Mouse (Mus musculus) midbrain, postnatal 0 days (tissue): ENCODE measurements at regions not wholly inside any gene's neighbourhood (a gene's known extent, or its start where the extent isn't known, plus 50 kb on each side); places are given as distances from the start of the nearest gene placed in this dataset.

Source experiments
- ATAC-seq: fragments of 200-750 bp; cut with Nextera tagmentation; 2 replicates; pipeline ENCODE4 v1.8.0; 2017; ENCODE audit warnings: moderate number of reproducible peaks, mild to moderate bottlenecking, moderate TSS enrichment, moderate library complexity; ENCODE audit not compliant: low FRiP score
- DNase-seq: peaks from one replicate; pipeline ENCODE4 v3.0.0-alpha.2; 2015; ENCODE audit warnings: low spot score
- H3K27ac ChIP-seq: fragments of 300-500 bp; sonication (generic); 2 replicates; pipeline ENCODE4 v1.5.1; 2014; ENCODE audit warnings: low read depth, mild to moderate bottlenecking, low read length, mixed read lengths
- H3K27me3 ChIP-seq: fragments of 300-500 bp; sonication (generic); 2 replicates; pipeline ENCODE4 v1.6.1; 2014; ENCODE audit warnings: low read length, control low read depth, mixed read lengths; ENCODE audit not compliant: insufficient read depth
- H3K36me3 ChIP-seq: fragments of 300-500 bp; sonication (generic); 2 replicates; pipeline ENCODE4 v1.6.1; 2014; ENCODE audit warnings: low read length, control low read depth, mixed read lengths; ENCODE audit not compliant: insufficient read depth
- H3K4me1 ChIP-seq: fragments of 300-500 bp; sonication (generic); 2 replicates; pipeline ENCODE4 v1.6.1; 2014; ENCODE audit warnings: mild to moderate bottlenecking, control low read depth, antibody characterized with exemption, low read length, mixed read lengths; ENCODE audit not compliant: insufficient read depth
- H3K4me2 ChIP-seq: fragments of 300-500 bp; sonication (generic); 2 replicates; pipeline ENCODE4 v1.6.1; 2014; ENCODE audit warnings: low read depth, mild to moderate bottlenecking, low read length, mixed read lengths; ENCODE audit not compliant: poor library complexity, severe bottlenecking
- H3K4me3 ChIP-seq: fragments of 300-500 bp; sonication (generic); 2 replicates; pipeline ENCODE4 v1.5.1; 2014; ENCODE audit warnings: low read depth, mild to moderate bottlenecking, low read length, moderate library complexity
- H3K9ac ChIP-seq: fragments of 300-500 bp; sonication (generic); replicated peaks from 2 replicates; pipeline ENCODE4 v1.6.1; 2014; ENCODE audit warnings: mild to moderate bottlenecking, low read length, moderate library complexity, mixed read lengths; ENCODE audit not compliant: poor library complexity, severe bottlenecking
- H3K9me3 ChIP-seq: fragments of 300-500 bp; sonication (generic); 2 replicates; pipeline ENCODE4 v1.6.1; 2016; ENCODE audit warnings: low read length, control low read depth
- CTCF ChIP-seq: IDR thresholded peaks from 2 replicates; pipeline ENCODE4 v1.5.1; 2016; ENCODE audit warnings: antibody characterized with exemption, mild to moderate bottlenecking
- WGBS: fragments of 180-500 bp; shearing (Covaris S2); extraction: QIAGEN DNeasy Blood & Tissue Kit; methylation state at CpG from one replicate; pipeline ENCODE4 v1.1.7; 2014; 5-methylcytosine and 5-hydroxymethylcytosine counted together

DNA sequence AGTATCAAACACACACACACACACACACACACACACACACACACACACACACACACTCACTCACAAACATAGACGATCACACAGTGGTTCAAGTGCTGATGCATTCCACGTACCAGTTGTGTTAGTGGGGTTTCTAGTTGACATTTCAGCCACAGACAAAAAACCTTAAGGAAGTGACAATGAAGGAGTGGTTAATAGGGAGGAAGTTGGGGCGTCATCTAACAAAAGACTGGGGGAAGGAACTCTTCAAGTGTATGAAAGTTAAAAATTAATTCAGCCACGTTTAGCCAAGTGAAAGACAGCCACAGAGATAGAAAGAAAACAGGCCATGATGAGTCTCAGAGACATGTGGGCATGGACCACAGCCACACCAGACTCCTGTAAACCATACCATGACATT, 316.1 kb upstream of the Slc24a5 start:
- no peaks in the 10 kb centered on the region for H3K9me3 ChIP-seq
- no peak overlapping the region for H3K4me3 ChIP-seq
- H3K27me3 ChIP-seq = no peaks in the 10 kb centered on the region
- no peaks in the 10 kb centered on the region for H3K36me3 ChIP-seq
- no peak overlapping the region for H3K9ac ChIP-seq
- no peak overlapping the region for H3K4me2 ChIP-seq
- ATAC-seq (no peak), DNase-seq (no peak)
- H3K27ac ChIP-seq = no peak overlapping the region
- TF ChIP-seq CTCF = no peak
- H3K4me1 ChIP-seq = no peaks in the 10 kb centered on the region
- 82% methylated on average over 4 of the region's 4 CpGs for WGBS

DNA sequence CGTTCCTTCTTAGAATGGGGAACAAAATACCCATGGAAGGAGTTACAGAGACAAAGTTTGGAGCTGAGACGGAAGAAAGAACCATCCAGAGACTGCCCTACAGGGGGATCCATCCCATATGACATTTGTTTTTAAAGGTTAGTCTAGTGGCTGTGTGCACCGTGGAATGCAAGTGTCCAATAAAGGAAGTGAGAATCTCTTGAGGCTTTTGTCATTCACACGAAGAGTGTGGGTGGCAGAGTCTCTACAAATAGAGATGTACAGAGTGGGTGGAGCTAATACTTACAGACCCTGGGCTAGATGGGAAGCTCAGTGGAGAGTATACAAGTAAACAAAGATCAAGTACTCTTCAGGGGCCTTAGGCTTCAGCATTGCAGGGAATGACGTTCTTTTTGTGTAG, 314.2 kb upstream of the Slc24a5 start:
- ATAC-seq (no peak), DNase-seq (no peak)
- TF ChIP-seq CTCF = no peak
- no peaks in the 10 kb centered on the region for H3K27me3 ChIP-seq
- whole genome bisulfite sequencing = 83% methylated on average over 5 of the region's 5 CpGs
- no peak overlapping the region for H3K9ac ChIP-seq
- no peak overlapping the region for H3K27ac ChIP-seq
- H3K9me3 ChIP-seq = no peaks in the 10 kb centered on the region
- H3K4me3 ChIP-seq = no peak overlapping the region
- no peaks in the 10 kb centered on the region for H3K36me3 ChIP-seq
- no peak overlapping the region for H3K4me2 ChIP-seq
- no peaks in the 10 kb centered on the region for H3K4me1 ChIP-seq

DNA sequence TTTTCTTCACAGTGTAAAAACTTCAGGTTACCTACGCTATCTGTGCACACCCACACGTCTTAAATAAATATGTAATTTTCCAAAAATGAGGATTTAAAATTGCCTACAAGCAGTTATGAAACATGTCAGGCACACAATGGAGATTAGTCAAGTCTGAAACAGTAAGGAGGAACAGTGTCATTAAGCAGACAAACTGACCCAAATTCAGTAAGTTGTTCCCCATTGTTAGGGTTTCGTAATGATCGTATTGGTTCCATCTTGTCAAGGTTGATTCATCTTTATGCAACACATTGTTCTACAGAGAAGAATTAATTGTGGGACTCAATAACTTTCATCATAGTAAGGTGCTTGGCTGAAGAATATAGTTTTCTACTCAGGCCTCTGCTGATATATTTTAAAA, 312.7 kb upstream of the Slc24a5 start:
- Histone ChIP-seq H3K27ac (no peak overlapping the region), H3K27me3 (no peaks in the 10 kb centered on the region), H3K4me3 (no peak overlapping the region), H3K4me1 (no peaks in the 10 kb centered on the region), H3K9ac (no peak overlapping the region), H3K9me3 (no peaks in the 10 kb centered on the region), H3K4me2 (no peak overlapping the region), H3K36me3 (no peaks in the 10 kb centered on the region)
- no peak for DNase-seq
- no peak for ATAC-seq
- 91% methylated on average over 4 of the region's 4 CpGs for WGBS
- no peak for TF ChIP-seq CTCF

DNA sequence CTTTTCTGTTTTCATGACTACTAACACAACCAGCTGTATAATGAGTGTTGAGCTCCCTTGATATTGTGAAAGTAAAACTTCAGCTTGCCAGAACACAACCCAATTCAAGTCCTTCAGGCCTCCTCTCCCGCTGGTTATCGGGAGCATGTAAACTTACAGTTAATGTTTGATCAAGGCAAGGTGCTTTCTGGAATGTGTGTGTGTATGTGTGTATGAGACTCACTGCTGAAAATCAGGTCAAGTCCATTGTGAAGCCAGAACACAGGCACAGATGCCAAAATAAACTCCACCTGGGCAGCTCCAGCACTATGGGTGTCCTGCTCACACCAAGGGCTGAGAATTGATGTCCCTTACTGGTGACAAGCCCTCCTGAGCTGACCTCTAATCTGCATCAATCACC, 308.9 kb upstream of the Slc24a5 start:
- no peak overlapping the region for H3K27ac ChIP-seq
- no peak for DNase-seq
- no peaks in the 10 kb centered on the region for H3K9me3 ChIP-seq
- no peak for TF ChIP-seq CTCF
- ATAC-seq = no peak
- H3K4me2 ChIP-seq = no peak overlapping the region
- H3K36me3 ChIP-seq = no peaks in the 10 kb centered on the region
- WGBS = 93% methylated on average over 2 of the region's 2 CpGs
- no peak overlapping the region for H3K9ac ChIP-seq
- no peak overlapping the region for H3K4me3 ChIP-seq
- peaks cover 1% of the 10 kb centered on the region; the same call in 1 of the 2 replicates for H3K4me1 ChIP-seq
- no peaks in the 10 kb centered on the region; the same call in 1 of the 2 replicates for H3K27me3 ChIP-seq

DNA sequence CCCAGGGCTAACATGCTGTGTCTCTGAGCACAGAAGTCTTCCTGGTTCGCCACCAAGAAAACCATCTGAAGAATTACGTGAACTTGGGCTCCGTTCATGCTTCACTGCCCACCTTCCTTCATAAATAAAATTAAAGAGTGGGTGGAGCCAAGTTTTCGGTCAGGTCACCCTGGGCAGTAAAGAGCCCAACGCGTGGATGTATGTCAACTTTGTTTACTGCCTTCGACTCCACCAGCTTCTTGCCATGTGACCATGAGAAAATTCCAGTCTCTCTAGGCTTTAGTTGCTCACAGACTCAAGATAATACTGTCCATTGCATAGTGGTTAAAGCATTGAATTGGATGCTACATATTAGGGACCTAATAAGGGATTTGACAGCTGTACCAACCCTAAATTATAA, 304.3 kb upstream of the Slc24a5 start:
- Histone ChIP-seq H3K9me3 (no peaks in the 10 kb centered on the region), H3K27ac (no peak overlapping the region), H3K36me3 (no peaks in the 10 kb centered on the region), H3K27me3 (no peaks in the 10 kb centered on the region; the same call in 1 of the 2 replicates), H3K4me2 (no peak overlapping the region), H3K9ac (no peak overlapping the region), H3K4me1 (peaks cover 8% of the 10 kb centered on the region; the same call in 1 of the 2 replicates), H3K4me3 (no peak overlapping the region)
- ATAC-seq = no peak
- DNase-seq = no peak
- WGBS = 87% methylated on average over 7 of the region's 7 CpGs
- no peak for TF ChIP-seq CTCF

DNA sequence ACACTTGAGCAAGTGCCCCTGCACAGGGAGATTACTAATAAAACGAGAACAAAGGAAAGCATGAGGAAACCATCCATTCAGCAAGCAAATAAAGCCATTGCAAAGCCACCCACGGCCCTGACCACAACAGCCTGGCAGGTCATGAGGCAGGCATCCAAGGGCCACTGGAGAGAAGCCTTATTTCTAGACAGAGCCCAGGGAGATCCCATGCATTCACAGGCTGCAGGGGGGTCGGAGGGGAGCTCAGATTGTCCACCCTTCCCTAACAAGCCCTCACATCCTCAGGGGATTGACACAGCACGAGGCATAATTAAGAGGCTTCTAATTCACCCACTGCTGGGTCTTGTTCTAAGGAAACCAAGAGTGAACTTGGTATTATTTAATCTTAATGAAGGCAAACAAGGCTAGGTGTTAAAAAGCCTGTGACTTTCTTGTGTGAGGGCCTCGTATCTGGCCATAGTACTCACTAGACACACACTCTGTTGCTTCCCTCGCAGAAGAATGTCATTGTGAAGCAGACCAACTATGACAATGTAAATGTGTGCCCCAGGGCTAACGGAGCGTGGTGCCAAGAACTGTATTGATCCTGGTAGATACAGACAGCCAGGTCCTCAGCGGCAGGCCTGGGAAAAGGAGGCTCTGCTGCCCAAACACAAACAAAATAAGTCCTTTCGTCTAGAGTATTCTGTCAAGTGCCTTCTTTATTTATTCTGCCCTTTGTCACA, 303.6 kb upstream of the Slc24a5 start:
- 33% methylated on average over 10 of the region's 10 CpGs for WGBS
- Histone ChIP-seq H3K9ac (no peak overlapping the region), H3K4me1 (peaks cover 8% of the 10 kb centered on the region; the same call in 1 of the 2 replicates), H3K4me3 (no peak overlapping the region), H3K36me3 (no peaks in the 10 kb centered on the region), H3K27me3 (no peaks in the 10 kb centered on the region; the same call in 1 of the 2 replicates), H3K9me3 (no peaks in the 10 kb centered on the region), H3K4me2 (no peak overlapping the region), H3K27ac (no peak overlapping the region)
- TF ChIP-seq CTCF = no peak
- DNase-seq = peak; percentile 42
- ATAC-seq = no peak
